Mouse (Mus musculus) CH12F3 (cell line): ENCODE data around the gene Itga8.

Experiments
- in situ Hi-C: fragments of 300-500 bp; cut with MboI; formaldehyde crosslinking; loops from 2 replicates; pipeline ENCODE4 v1.14.3; 2020; ENCODE audit warnings: low sequenced_read_pairs

Gene Itga8

DNA sequence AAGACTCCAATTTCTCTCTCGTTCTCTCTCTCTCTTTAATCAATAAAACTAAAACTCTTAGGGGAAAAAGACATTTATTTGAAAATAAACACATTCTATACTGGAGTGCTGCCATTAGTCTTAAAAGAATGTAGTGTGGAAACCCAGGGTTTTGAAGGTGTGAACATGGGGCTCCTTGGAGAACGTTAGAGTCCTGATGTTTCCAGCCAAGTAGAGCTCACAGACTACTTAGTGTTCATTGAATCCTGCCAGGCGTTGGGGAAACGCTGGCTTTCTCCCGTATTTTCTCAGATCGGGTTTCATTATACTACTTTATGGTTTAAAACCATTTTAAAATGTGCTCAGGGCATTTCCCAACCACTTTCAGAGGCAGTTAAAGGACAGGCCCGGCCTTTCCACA is 103.0 kb downstream of the Itga8 start:
- in situ Hi-C loops = no loop called here

DNA sequence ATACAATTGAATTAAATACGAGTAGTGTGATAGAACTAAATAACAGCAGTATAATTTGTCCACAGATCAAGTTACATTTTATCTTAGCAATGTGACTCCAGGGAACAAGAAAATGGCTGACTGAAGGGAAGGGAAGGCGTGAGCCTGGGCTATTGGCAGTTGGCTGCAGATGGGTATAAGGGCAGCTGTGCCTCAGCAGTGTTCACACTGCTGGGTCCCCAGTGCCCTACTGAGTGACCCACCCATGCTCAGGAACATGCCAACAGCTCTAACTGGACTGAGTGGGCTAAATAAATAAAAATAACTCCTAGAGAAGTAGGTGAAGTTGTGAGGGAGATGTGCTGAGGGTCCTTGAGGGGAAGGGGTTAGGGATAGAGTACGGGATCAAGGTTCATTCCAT is 103.5 kb downstream of the Itga8 start:
- in situ Hi-C loops = no loop called here

DNA sequence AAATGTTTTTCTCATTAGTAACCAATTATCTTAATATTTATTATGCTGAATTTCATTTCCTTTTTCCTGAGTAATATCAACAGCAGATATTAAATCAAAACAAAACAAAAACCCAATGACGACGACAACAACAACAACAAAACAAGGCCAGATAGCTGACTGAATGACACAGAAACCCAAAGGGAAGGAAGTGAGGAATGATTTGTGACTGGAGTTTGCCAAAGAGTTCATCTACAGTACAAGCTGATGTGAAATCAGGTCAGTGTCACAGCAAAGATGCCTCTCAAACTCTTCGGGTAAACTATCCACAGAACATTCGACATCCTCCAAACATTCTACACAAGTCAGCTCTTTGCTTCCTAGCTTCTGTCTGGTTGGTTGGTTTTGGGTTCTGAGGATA is 104.0 kb downstream of the Itga8 start:
- in situ Hi-C loops = no loop called here

DNA sequence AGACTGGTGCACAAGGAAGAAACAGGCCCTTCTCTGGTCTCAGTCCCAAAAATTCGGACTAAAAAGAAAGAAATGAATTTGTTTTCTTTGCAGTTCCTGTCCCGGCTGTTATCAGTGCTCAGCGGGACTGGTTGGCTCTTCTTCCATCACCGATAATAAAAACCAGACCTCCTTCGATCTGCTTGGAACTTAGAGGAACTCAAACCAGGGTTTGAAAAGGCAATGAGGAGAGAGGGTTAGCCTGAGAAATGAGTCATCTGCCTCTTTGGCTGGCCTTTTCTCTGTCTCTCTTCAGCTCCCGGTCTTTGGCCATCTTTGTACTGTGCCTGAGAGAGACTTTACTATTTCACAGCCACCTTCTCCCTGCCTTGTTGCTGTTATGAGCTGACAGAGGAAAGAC is 112.7 kb downstream of the Itga8 start:
- in situ Hi-C loops = no loop called here

DNA sequence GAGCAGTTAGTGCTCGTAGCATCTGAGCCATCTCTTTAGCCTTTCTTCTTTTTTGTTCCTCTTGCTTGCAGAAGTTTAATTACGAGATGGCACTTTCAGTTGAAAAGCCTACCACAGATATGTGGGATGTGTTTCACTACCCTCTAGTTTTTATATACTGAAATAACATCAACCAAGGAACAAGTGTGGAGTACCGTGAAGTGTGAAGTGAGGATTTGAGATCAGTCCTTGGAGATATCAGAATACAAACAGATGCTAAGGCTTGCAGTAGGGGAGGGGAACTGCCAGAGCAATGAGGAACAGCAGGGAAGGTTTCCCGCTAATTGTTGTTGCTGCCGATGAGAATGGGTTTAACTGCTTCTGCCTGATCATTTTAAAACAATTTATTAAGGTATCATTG is 114.1 kb downstream of the Itga8 start:
- in situ Hi-C loops = no loop called here

DNA sequence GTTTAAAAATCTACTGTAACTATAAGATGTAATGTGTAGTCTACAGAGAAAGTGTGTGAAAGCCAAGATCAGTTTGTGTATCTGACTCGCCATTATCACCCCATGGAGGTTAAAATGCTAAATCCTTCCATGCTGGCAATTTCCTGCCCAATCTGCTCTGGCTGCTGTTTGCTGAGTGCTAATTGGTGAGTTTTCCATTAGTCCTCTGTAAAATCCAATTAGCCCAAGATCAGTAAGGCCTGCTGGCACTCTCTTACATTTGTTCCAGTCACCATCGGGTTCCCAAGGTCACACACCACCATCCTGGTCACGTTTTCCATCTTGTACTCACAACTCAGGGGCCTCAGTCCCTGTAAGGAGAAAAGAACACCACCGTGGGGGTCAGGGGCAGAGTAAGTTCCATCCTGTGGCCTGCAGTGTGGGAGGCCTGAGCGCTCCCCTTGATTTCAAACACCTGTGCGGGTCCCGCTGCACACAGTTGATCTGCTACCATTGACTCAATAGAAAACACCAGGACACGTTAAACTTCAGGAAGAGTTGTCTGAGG is 119.2 kb downstream of the Itga8 start:
- in situ Hi-C loops = no loop called here

DNA sequence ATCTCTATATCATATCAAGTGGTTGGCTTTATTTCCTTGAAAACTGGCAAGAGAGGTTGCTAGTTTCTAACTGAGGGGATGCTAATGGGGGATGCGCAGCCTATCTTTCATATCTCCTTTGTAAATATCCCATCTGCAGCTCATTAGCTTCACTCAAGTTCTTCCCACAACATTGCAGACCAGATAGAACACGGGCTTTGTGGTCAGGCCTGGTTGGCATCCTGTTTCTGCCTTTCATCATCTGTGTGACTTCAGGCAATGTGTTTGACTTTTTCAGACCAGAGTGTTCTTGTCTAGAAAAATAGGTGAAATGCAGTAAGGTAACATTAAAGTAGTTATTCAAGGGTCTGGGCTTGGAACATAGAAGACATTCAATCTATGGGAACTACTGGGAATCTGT is 121.1 kb downstream of the Itga8 start:
- in situ Hi-C loops = no loop called here

DNA sequence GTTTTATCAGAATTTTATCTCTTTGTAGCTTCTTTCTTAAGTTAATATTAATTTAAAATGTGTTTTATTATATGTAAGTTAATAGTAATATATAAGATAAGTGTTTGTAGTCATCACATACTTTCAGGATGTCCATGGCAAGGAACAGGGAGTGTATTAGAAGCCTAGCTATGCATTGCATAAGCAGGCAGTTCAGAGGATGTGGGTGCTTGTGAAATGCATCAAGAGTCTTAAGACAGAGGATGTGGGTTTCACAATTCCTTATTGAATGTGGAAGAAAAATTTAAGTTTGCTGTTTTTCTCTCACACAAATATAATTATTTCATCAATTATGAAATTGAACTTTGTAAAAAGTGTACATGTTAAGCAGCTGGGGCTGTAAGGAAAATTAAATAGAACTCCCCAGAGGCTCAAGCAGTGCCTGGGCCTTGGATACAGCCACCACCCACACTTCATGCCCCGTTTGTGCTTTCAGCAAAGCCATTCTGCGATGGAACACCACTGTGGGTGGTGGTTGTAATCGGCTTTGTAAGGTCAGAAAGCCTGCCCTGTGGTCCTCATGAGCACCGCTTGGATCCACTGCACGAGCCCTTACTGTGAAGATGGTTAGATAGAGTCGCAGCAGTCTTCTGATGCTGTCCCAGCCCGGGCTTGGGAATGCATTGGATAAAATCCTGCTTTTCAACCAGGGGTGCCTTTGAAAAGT is 126.8 kb downstream of the Itga8 start:
- in situ Hi-C loops = no loop called here

DNA sequence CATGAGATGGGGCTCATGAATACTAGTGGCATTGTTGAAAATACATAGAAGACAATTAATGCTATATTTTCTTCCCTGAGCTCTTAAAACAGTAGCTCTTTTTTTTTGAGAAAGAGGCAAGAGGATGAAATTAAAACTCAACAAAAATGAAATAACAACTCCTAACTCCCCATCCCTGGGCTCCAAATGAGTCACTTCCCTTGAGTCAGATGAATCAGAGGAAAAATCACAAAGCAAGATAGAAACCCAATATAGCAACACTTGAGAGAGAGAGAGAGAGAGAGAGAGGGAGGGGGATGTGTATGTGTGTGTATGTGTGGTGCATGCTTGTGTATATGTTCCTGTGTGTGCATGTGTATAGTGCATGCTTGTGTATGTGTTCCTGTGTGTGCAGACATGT is 131.5 kb downstream of the Itga8 start:
- in situ Hi-C loops = no loop called here

DNA sequence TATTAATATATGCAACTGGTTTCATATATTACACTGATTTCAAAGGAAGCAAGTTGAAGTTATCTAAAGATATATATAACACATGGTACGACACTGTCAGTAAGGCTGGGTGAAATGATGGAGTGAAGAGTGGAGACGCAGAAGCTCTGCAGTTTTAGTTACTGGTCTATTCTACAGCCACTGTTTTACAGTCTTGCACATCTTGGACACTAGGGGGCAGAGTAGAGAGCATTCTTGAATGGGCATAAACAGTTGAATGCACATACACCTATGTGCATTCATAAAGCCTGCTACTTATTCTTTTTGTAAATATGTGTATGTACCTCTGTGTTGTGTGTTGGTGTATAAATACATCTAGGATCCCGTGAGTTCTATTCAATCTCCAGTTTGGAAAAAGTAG is 141.2 kb downstream of the Itga8 start:
- in situ Hi-C loops = no loop called here

DNA sequence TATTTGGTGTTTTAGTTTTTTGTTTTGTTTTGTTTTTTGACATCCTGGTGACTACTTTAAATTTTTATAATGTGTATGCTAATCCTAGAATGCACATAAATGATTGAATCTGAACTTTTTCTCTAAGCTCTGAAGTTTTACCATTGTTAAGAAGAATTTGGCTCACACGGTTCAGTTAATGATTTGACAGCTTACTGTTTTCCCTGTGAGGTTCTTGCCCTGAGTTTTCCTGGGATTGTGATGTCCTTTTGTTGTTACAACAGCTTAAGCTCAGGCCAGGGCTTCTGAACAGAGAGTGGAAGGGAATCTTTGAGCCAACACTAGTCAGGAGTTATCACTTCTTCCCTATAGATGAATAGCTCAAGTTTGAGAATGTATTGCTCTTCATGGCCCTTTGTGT is 144.7 kb downstream of the Itga8 start:
- in situ Hi-C loops = no loop called here

DNA sequence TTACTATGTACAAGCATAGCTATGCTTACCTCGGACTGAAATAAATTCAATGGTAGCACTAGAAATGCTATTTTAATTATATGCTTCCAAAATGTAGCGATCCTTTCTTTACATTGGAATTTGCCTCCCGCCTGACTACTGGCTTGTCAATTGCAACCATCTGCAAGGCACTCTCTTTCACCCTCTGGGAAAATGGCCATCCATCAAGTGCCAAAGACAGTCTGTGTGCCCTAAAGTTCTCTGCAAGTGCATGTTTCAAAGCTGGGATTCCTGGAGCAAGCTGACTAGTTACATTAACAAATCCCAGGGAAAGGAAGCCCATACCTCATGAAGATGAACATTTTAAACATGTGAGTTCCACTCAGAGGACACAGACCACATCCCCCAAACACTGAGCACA is 145.3 kb downstream of the Itga8 start:
- in situ Hi-C loops = no loop called here

DNA sequence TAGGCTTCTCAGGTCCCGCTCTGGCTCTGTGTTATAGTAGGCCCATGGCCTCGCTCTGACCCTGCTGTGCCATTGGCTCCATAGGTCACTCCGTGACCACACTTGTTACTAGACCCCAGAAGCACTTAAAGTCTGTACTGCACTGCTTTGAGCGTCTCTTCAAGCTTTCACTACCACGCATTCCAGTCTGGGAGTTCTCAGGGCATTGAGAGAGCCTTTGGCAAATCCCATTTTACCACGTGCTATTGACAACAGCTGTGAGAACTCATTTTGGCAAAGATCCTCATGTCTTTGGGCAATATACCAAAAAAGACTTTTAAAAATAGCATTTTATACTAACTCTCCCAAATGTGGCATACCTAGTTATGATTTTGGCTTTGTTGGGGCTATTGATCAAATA is 147.0 kb downstream of the Itga8 start:
- in situ Hi-C loops = no loop called here

DNA sequence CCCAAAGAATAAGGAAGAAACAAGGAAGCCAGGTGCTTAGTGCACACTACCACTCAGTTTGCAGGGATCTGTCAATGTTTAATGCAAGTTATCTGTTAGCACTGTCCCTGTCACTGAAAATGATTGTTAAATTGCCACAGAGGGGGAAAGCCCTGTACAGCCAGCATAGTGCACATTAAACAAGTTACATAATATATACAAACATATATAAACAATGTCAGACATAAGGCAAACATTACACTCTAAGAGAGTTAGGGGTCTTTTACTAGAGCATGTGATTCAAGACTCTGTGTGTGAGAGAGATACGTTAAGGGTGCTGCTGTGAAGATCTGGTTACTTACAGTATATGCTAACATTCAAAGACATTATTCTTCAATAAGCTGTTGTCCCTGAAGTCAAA is 148.2 kb downstream of the Itga8 start:
- in situ Hi-C loops = no loop called here

DNA sequence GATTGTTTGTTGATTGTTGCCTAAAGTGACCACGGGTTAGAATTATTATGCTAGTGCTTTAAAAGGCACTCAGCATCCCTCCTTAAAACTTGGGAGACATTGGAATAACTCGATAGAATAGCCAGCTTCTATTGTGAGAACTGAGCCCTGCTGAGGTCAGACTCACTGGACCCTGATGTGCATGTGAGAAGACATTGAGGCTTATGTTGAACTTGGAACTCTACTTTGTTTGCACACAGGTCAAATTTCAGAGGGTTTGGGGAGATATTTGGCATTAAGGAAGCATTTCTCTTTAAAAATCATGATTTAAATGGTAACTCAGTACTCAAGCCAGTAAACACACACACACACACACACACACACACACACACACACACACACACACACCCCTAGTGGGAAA is 153.8 kb downstream of the Itga8 start:
- in situ Hi-C loops = no loop called here

DNA sequence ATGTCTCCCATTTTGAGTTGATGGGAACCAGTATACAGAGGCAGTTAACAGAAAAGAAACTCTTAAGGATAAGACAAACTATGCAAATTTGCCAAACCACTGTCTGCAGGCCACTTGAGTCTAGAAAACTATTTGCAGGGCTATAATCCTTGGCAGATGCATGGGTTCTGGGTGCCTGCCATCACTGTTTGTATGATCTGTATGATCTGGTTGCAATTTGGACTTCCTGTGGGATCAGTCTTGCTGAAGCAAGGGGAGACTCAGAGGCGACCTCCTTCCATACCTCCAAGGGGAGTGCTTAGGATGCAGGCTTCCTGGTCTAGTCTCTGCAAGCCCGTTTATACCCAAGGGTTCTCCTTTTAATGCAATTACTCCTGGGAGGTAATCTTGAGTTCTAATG is 155.1 kb downstream of the Itga8 start:
- in situ Hi-C loops = no loop called here

DNA sequence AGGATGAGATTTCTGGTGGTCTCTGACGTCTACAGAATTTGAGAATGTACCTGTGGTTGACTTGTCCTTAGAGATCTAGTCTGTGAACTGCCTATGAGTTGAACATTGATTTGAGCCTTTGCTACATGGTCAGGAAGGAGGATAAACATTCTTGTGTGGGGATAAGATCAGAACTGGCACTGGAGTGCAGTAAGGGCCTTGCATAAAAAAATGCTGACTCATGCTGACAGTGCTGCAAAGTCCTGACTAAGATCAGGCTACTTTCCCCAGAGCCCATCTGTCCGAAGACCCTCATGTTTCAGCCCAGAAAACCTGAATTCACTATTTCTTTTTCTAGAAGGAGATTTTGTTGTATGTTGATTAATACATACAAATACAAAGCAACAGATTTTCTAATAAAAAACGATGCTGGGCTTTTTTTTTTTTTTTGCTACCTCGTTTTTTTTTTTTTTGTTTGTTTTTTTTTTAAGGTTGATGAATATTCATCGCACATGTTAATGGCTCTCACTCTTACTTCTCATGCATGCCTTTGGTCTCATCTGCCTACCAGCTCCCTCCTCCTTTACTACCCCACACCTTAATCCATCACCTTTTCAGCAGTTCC is 162.9 kb downstream of the Itga8 start:
- in situ Hi-C loops = no loop called here

DNA sequence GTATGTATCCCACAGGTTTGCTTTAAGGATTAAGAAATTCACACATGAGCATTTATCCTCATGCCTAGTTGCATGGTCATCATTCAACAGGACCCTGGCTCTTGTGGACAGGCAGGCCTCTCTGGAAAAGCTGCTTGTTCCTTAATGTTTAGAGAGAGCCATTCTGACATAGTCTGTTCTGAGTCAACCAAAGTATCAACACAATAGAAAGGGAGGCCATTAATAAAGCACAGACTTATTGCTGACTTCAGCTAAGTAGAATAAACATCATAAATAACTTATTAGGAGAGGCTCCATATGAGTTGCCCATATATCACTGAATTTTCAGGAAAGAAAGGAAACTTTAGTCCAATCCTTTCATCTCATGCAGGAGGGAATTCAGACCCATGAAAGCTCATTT is 175.1 kb downstream of the Itga8 start:
- in situ Hi-C loops = no loop called here

DNA sequence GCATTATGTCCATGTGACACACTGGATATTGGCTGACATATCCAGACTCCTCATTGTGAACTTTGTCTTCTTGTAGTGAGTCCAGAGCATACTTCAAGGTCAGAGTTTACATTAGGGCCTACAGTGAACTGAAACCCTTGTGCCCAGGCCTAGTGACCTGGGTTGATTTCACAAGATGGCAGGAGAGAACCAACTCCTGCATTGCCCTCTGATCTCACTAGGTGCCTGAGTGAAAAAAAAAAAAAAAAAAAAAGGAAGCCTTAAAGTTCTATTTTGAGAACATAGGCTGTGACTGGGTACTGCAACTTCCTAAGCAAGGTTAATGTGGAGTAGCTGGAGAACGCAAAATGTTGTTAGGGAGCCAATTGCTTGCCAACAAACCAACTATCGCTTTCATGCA is 186.2 kb downstream of the Itga8 start:
- in situ Hi-C loops = no loop called here

DNA sequence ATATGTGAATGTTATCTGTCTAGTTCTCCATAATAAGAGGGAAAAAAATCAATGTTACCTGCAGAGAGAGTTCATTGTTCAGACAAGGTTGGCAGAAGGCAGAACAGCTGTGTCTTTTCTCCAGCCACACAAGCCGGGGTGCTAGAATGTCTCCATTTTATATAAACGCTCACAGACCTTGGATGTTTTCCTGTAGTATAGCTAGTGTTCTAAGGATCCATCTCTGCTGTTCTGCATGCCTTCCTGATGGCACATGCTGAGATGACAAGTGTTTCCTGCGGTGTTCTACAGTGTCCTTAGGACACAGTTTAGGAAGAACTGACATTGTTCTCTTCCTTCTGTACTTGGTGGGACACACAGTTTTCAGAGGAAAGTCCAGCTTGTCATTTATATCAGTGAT is 192.4 kb downstream of the Itga8 start:
- in situ Hi-C loops = no loop called here

DNA sequence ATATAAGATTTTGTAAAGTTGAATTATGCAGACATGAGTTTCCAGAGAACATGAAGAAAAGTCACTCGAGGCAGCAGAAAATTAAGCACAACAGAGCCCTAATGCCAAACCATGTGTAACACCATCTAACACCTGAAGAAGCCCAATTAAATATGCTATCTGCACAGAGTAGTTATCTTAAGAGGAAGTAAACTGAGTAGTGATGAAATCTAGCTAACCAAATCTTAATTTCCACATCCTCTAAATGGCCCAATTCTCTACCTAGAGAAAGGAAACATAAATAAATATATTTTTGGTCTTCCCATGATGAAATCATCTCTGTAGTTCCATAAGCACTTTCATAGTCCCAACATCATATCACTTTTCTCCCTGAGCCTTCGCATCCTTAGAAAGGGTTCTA is 193.4 kb downstream of the Itga8 start:
- in situ Hi-C loops = no loop called here

DNA sequence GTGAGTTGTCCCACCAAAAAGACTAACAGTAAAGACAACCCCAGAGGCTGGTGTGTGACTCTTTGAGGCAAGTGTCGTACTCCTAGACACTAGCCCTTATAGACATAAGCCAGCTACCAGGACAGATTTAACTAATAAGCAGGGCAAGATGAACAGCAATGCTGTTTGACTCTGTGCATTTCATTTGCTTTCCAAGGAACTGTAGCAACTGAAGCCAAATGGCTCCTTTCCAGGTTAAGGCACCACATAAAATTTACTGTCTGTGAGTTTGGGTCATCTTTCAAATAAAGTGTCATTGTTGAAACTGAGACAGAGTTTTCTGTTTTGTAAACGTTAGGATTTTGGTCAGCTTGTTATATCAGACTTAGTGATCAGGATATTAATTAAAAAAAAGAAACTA is 194.5 kb downstream of the Itga8 start:
- in situ Hi-C loops = no loop called here

DNA sequence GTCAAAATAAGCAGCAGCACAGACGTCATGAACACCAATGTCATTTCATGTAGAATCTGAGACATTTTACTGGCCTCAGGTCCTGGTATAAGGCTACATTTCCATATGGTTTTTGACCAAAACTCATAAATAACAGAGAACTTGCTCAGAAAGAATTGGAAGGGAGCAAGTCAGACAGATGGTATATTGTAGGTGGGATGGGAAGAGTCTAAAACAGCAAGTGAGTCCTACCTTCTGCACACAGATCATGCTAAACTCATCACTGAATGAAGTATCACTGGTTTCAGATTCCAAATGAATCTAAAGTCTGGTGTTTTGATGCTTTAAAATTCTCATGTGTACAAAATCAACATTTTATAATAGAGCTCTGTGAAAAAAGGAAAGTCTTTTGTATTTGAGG is 198.5 kb downstream of the Itga8 start:
- in situ Hi-C loops = no loop called here
